Mouse (Mus musculus) hindbrain, postnatal 0 days (tissue): ENCODE measurements around the gene Adam12. TPM values are rescaled to one million over a fixed set of nuclear protein-coding genes. Genes with fewer than 3 reads are reported as not detected.
A peak's percentile ranks its signal among the peaks of the same experiment; 100 is the strongest.

Source experiments
- ATAC-seq: fragments of 200-750 bp; cut with Nextera tagmentation; 2 replicates; pipeline ENCODE4 v1.8.0; 2017; ENCODE audit warnings: mild to moderate bottlenecking, moderate TSS enrichment, moderate library complexity
- DNase-seq: peaks from one replicate; pipeline ENCODE4 v3.0.0-alpha.2; 2015; ENCODE audit warnings: low spot score
- H3K27ac ChIP-seq: fragments of 300-500 bp; sonication (generic); 2 replicates; pipeline ENCODE4 v1.5.1; 2014; ENCODE audit warnings: mild to moderate bottlenecking
- H3K27me3 ChIP-seq: fragments of 300-500 bp; sonication (generic); 2 replicates; pipeline ENCODE4 v1.6.1; 2014; ENCODE audit warnings: low read length, mixed read lengths; ENCODE audit not compliant: insufficient read depth
- H3K36me3 ChIP-seq: fragments of 300-500 bp; sonication (generic); 2 replicates; pipeline ENCODE4 v1.6.1; 2014; ENCODE audit warnings: low read length, mixed read lengths; ENCODE audit not compliant: insufficient read depth
- H3K4me1 ChIP-seq: fragments of 300-500 bp; sonication (generic); 2 replicates; pipeline ENCODE4 v1.6.1; 2014; ENCODE audit warnings: antibody characterized with exemption, low read length, mixed read lengths; ENCODE audit not compliant: insufficient read depth
- H3K4me2 ChIP-seq: fragments of 300-500 bp; sonication (generic); 2 replicates; pipeline ENCODE4 v1.6.1; 2014; ENCODE audit warnings: low read depth, mild to moderate bottlenecking, low read length, moderate library complexity, mixed read lengths
- H3K4me3 ChIP-seq: fragments of 300-500 bp; sonication (generic); 2 replicates; pipeline ENCODE4 v1.5.1; 2014; ENCODE audit warnings: low read length
- H3K9ac ChIP-seq: fragments of 300-500 bp; sonication (generic); replicated peaks from 2 replicates; pipeline ENCODE4 v1.6.1; 2014; ENCODE audit warnings: mild to moderate bottlenecking, low read length, moderate library complexity, mixed read lengths
- H3K9me3 ChIP-seq: fragments of 300-500 bp; sonication (generic); 2 replicates; pipeline ENCODE4 v1.6.1; 2016; ENCODE audit warnings: low read length, mixed read lengths
- CTCF ChIP-seq: IDR thresholded peaks from 2 replicates; pipeline ENCODE4 v1.5.1; 2016; ENCODE audit warnings: antibody characterized with exemption, control low read depth, low read depth
- WGBS: fragments of 180-500 bp; shearing (Covaris S2); extraction: QIAGEN DNeasy Blood & Tissue Kit; methylation state at CpG from one replicate; pipeline ENCODE4 v1.1.7; 2014; 5-methylcytosine and 5-hydroxymethylcytosine counted together
- polyA plus RNA-seq: library from polyadenylated mRNA; unstranded; fragments of >200 nt; fragmentation: Nextera tagmentation; extraction: Ambion mirVana; gene quantifications from 2 replicates; pipeline ENCODE4 v1.2.1, GENCODE M21; 2015
- total RNA-seq: library from RNA; depleted of rRNA; stranded (reverse); fragments of >200 nt; gene quantifications from 2 replicates; pipeline ENCODE4 v1.2.3, GENCODE M21; 2014

Gene Adam12
- total and polyA plus RNA-seq, 2 experiments from 2014 or later: 4.0 to 12.3 TPM

DNA sequence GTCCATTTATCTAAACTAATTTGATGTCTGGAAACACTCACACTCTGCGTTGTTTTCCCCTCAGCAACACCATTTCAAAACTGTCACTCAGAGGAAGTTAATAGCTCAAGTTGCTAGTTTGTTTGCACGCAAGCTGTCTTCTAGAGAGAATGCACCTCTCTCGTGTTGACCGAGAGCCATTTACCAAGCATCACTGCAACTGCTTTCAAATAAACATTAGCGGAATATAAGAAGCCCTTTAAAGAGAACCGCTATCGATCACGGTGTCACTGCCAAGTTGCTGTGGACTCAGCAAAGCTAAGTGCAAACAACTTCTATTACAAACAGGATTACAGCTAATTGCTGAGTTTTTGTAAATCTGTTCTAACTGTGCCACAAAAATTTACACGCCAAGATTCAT, 87.8 kb downstream of the Adam12 start:
- no peaks in the 10 kb centered on the region for H3K9me3 ChIP-seq
- ATAC-seq (no peak), DNase-seq (no peak)
- no peaks in the 10 kb centered on the region for H3K27me3 ChIP-seq
- no peak overlapping the region for H3K4me3 ChIP-seq
- H3K4me2 ChIP-seq: no peak overlapping the region
- H3K27ac ChIP-seq: no peak overlapping the region
- no peak for TF ChIP-seq CTCF
- no peaks in the 10 kb centered on the region for H3K36me3 ChIP-seq
- no peaks in the 10 kb centered on the region for H3K4me1 ChIP-seq
- H3K9ac ChIP-seq: no peak overlapping the region
- 76% methylated on average over 9 of the region's 9 CpGs for WGBS

DNA sequence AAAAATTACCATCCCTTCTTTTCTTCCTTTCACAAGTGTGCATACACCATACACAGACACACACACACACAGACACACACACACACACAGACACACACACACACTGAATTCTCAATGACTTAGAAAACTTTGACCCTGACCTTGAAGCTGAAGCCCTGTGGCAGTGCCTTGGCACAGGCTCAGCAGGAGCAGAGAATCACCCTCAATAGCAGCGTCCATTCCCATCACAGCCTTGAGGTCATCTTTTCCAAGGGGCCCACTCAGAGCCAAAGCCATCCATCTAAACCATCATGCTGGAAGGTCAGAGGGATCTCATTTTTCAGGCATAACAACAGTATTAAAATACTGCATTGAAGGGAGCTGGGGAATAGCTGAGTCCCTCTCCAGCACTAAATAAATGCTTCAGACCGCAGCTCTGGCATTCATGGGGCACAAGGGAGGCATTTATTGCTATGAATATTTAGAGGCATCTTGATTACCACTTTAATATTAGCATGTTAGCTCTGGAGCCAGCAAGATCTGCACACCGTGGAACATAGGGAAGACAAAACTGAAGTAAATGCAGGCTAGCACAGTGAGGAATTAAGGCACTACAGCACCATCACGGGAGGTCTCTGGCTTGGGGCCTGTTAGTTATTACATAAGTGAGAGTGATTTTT, 92.5 kb downstream of the Adam12 start:
- H3K27ac ChIP-seq: 0 out of 2 replicates have a peak overlapping the region, but pooled peaks have one; percentile 27
- no peak overlapping the region for H3K4me3 ChIP-seq
- 61% methylated on average over 4 of the region's 4 CpGs for WGBS
- no peak overlapping the region for H3K9ac ChIP-seq
- H3K9me3 ChIP-seq: no peaks in the 10 kb centered on the region
- H3K4me1 ChIP-seq: no peaks in the 10 kb centered on the region
- H3K27me3 ChIP-seq: no peaks in the 10 kb centered on the region
- no peak overlapping the region for H3K4me2 ChIP-seq
- DNase-seq: peak; percentile 23
- TF ChIP-seq CTCF: no peak
- no peak for ATAC-seq
- no peaks in the 10 kb centered on the region for H3K36me3 ChIP-seq

GRCm38 (mm10) chr7:134132323-134132722, 99.6 kb downstream of the Adam12 start:
- no peak overlapping the region for H3K9ac ChIP-seq
- no peaks in the 10 kb centered on the region for H3K9me3 ChIP-seq
- no peak overlapping the region for H3K4me2 ChIP-seq
- ATAC-seq (no peak), DNase-seq (peak; percentile 31)
- no peak overlapping the region for H3K4me3 ChIP-seq
- H3K36me3 ChIP-seq: no peaks in the 10 kb centered on the region
- TF ChIP-seq CTCF: no peak
- 53% methylated on average over 2 of the region's 2 CpGs for WGBS
- 0 out of 2 replicates have a peak, but pooled peaks cover 4% of the 10 kb centered on the region for H3K4me1 ChIP-seq
- H3K27ac ChIP-seq: no peak overlapping the region
- H3K27me3 ChIP-seq: no peaks in the 10 kb centered on the region

DNA sequence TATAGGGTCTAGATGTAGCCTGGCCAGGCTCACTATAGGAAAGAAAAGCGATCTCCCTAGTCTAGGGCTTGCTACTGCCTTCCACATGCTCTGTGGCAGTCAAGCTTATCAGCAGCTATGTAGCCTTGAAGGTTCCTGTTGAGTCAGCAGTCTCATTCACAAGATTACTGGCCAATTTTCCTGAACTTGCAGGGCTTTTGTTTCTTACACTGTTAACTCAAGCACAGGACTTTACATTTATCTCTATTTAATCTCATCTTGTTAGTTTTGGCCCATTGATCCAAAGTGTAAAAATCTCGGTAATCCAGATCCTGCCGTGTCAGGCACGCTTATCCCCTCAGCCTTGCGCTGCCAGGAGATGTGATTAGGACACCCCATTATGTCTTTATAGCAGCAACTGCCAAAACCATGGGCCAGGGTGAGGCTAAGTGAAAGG, 103.8 kb downstream of the Adam12 start:
- 50% methylated on average over 5 of the region's 5 CpGs for WGBS

GRCm38 (mm10) chr7:134121397-134121796, 110.5 kb downstream of the Adam12 start:
- no peak overlapping the region for H3K4me2 ChIP-seq
- no peak overlapping the region for H3K9ac ChIP-seq
- H3K4me3 ChIP-seq: no peak overlapping the region
- no peak overlapping the region for H3K27ac ChIP-seq
- ATAC-seq: no peak
- 31% methylated on average over 2 of the region's 2 CpGs for WGBS
- peak; percentile 33 for DNase-seq
- no peaks in the 10 kb centered on the region for H3K9me3 ChIP-seq
- no peak for TF ChIP-seq CTCF
- H3K27me3 ChIP-seq: no peaks in the 10 kb centered on the region
- no peaks in the 10 kb centered on the region for H3K36me3 ChIP-seq
- no peaks in the 10 kb centered on the region for H3K4me1 ChIP-seq

More for the DNA sequence above, 103.8 kb downstream of the Adam12 start:
- DNase-seq (peak; percentile 46), ATAC-seq (no peak)
- Histone ChIP-seq H3K27ac (no peak overlapping the region), H3K4me1 (0 out of 2 replicates have a peak, but pooled peaks cover 4% of the 10 kb centered on the region), H3K9ac (no peak overlapping the region), H3K27me3 (no peaks in the 10 kb centered on the region), H3K9me3 (no peaks in the 10 kb centered on the region), H3K36me3 (no peaks in the 10 kb centered on the region), H3K4me2 (no peak overlapping the region), H3K4me3 (no peak overlapping the region)
- TF ChIP-seq CTCF: no peak

GRCm38 (mm10) chr7:134115438-134115837, 116.5 kb downstream of the Adam12 start:
- H3K27ac ChIP-seq: no peak overlapping the region
- H3K36me3 ChIP-seq: no peaks in the 10 kb centered on the region
- no peaks in the 10 kb centered on the region for H3K9me3 ChIP-seq
- peak; percentile 34 for DNase-seq
- H3K9ac ChIP-seq: no peak overlapping the region
- no peak overlapping the region for H3K4me3 ChIP-seq
- WGBS: 64% methylated on average over 8 of the region's 8 CpGs
- H3K27me3 ChIP-seq: no peaks in the 10 kb centered on the region
- TF ChIP-seq CTCF: no peak
- 0 out of 2 replicates have a peak, but pooled peaks cover 4% of the 10 kb centered on the region for H3K4me1 ChIP-seq
- ATAC-seq: no peak
- H3K4me2 ChIP-seq: no peak overlapping the region
